Mouse (Mus musculus) brain, embryonic 14.5 days (tissue): ENCODE results near the gene Kcne2. TPM values are rescaled to one million over a fixed set of nuclear protein-coding genes. Genes with fewer than 3 reads are reported as not detected.
A peak's percentile ranks its signal among the peaks of the same experiment; 100 is the strongest.

Experiments used
- DNase-seq: peaks from one replicate; pipeline ENCODE4 v3.0.0-alpha.2; 2011; ENCODE audit warnings: low read depth
- CTCF ChIP-seq: fragments of 200-500 bp; IDR thresholded peaks from 2 replicates; pipeline ENCODE4 v1.5.1; 2012; ENCODE audit warnings: inconsistent platforms, mild to moderate bottlenecking, moderate library complexity, borderline replicate concordance; ENCODE audit not compliant: insufficient read depth, insufficient read length; ENCODE audit errors: extremely low read depth
- POLR2A ChIP-seq: fragments of 200-500 bp; IDR thresholded peaks from 2 replicates; pipeline ENCODE4 v1.6.1; 2012; ENCODE audit warnings: mild to moderate bottlenecking, inconsistent platforms, borderline replicate concordance; ENCODE audit not compliant: poor library complexity, insufficient read depth, insufficient read length, severe bottlenecking; ENCODE audit errors: extremely low read depth
- polyA plus RNA-seq: library from polyadenylated mRNA; depleted of rRNA; stranded (reverse); fragments of >200 nt; gene quantifications from 2 replicates; pipeline ENCODE4 v1.2.3, GENCODE M21; 2012

Kcne2 gene
- polyA plus RNA-seq, 1 experiment, result 25.3 TPM

DNA sequence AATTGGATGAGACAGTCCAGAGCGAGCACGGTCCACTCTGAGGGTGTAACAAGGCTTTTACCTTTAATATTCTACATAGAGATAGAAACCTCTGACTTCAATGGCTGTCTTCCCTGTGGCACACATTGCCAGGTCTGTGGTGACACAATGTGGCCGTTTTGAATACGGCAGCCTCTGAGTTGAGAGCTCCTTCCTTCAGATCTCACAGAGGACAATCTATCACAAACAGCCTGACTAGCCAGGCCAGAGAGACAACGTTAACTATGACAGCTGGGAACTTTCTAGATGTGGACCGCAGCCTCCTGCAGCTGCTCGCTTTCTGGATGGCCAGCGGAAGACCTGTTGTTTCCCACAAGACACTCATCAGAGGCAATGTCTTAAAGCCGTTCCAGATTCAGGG lies 3.4 kb upstream of the Kcne2 start:
- no peak for TF ChIP-seq POLR2A
- TF ChIP-seq CTCF, result peak; percentile 57; the same call in 1 of the 2 replicates
- peak; percentile 57 for DNase-seq

DNA sequence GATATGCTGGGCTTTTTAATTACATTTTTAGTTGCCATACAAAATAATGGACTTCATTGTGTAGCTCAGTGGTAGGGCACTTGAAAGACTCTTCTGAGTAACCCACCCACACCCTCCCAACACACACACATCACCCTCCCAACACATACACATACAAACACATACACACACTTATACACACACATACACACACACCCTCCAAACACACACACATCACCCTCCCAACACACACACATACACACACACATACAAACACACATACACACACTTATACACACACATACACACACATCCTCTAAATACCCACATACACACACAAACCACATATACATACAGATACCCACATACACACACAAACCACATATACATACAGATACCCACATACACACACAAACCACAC lies 2.1 kb upstream of the Kcne2 start:
- DNase-seq, result no peak
- no peak for TF ChIP-seq POLR2A
- TF ChIP-seq CTCF, result no peak

DNA sequence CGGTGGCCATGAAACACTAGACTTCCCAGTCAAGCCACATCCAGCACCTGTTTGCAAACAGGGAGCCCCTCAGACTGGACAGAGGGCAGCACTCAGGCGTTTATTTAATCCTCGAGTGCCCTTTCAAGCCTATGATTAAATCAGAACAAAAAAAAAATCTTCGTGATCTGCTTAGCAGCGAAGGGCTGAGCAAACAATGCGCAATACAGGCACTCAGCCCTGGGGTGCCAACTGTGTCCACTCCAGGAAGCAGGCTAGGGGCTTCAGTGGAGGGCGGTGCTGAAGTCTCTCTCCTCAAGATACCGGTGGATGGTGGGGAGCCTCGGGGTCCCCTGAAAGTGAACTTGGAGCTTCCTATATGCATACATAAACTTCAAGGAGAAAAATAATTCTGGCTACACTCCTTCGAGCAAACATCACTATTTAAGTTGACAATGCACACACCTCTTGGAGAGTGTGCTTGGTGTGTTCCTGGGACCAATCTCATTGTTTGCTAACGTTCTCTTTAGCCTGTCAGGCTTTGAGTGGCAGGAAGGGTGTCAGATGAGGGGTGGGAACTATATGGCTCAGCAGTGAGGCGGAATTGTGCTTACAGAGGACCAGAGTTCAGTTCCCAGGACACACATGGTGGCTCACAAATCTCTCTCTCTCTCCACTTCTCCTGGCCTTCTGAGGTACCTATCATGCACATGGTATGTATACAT lies 2.2 kb downstream of the Kcne2 start:
- TF ChIP-seq POLR2A, result no peak
- TF ChIP-seq CTCF, result no peak
- DNase-seq, result no peak

DNA sequence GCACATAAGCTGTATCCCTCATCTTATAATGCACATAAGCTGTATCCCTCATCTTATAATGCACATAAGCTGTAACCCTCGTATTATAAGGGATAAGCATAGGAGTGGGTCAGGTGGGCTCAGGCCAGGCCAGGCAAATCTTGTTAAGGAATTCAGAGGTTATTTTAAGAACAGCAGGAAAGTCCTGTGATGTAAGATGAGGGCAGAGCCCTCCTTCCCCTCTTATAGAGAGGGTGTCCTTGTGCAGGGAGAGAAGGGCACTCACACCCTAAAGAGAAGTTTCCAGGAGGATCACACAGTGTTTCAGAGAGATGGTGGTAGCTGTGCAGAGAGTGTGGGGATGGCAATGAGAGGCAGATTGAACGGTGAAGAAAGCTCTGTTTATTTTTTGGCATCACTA lies 3.1 kb downstream of the Kcne2 start:
- no peak for DNase-seq
- TF ChIP-seq CTCF (no peak), POLR2A (no peak)

DNA sequence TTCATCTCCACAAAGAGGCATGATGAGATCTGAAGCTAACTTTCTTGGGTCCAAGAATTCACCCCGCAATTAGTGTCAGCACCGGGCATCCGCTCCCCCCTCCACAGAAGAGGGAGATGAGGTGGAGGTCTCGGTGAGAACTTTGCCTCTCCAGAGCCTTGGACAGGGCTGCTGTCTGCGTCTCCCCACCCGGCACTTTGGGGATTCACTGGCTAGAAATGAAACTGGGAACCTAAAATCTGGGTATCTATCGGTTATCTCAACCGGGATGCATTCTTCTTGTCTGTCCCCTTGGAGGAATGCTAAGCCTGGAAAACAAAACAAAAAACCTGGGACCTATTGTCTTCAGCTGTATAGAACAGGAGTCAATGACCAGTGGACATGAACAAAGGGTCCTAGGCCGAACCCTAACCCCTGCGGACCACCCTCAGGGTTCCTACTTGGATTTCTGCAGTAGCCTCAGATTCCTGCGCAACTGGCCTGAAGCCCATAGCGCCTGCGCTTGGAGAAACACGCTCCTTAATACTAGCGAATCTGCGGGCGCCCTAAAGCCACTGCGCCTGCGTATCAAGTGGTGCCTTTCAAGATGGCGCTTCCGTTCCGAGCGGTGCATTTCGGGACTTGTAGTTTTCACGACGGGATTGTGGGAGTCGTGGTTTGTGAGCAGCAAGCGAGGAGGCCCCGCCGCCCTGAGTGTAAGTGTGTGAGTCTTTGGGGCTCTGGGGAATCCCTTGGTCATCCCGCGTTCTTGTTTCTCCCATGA lies 8.6 kb downstream of the Kcne2 start, which contains the start of gene Smim11:
TSS of gene Smim11 (plus strand) at position 638 of the 763 bp plus-strand sequence.
- TF ChIP-seq CTCF (no peak), POLR2A (peak; percentile 55; the same call in 1 of the 2 replicates)
- DNase-seq, result peak; percentile 100

DNA sequence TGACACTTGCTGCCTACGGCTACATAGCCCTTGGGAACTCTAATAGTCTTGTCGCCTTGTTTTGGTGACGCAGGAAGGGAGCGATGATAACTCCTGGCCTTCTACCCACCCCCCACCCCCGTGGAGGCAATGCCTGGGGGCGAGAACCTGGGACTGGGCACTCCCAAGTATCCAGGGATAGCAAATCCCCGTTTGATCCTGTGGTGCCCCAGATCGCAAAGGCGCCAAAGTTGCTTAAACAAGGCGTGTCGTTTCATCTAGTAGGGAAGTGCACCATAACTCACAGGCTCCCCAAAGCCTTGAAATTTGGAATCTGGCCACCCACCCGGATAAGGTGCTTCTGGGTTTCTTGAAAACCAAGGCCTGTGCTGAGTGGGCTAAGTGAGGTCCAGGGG lies 9.2 kb downstream of the Kcne2 start:
- no peak for DNase-seq
- TF ChIP-seq POLR2A, result no peak
- TF ChIP-seq CTCF, result no peak

DNA sequence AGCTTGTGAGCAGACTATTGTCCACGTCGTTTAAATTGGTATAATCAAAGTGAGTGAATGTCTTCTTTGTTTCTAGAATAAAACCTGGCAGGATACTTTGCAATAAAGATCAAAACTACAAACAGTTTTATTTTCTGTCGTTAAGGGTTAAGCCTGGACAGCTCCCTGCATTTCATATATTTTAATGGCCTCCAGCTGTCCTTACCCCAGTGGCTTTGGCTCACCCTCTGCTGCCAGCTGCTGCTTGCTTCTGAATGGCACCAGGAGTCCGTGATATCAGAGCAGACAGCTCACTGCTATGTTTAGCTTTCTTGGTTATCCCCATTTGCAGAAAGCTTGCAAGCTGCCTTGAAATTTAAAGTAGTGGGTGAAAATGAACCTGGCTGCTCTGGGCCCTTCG lies 9.8 kb downstream of the Kcne2 start:
- no peak for TF ChIP-seq POLR2A
- no peak for TF ChIP-seq CTCF
- peak; percentile 65 for DNase-seq

DNA sequence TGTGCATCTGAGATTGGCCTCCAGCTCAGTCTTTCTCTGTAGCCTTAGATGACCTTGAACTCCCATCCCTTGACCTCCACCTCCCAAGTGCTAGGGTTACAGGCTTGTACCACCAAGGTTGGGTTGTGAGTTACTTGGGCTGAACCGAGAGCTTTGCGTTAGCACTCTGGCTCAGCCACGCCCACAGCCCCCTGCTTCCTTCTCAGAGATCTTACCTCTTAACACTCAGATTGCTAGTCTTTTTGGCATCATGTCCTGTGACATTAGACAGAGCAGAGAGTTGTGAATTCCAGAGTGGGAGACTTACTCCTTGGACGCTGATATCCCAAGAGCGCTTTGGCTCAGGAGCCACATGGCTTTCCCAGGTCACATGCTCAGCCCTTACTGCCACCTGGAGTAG lies 10.3 kb downstream of the Kcne2 start:
- no peak for DNase-seq
- TF ChIP-seq POLR2A (no peak), CTCF (no peak)

DNA sequence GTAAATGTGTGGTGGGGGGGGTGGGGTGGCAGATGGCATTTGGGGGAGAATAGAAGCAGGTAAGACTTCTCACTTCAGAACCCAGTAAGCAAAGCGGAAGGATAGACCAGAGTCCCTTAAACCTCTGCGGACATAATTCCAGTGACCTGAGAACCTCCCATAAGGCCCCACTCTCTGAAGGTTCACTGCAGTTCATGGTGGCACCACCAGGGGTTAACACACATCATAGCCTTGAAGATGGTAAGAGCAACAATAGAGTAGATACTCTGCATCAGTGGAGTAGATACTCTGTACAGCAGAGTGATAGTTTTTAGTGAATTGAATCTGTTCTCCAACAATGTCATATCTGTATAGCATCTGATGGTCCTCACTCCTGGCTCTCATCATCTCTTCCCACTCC lies 13.3 kb downstream of the Kcne2 start:
- peak; percentile 18; the same call in 1 of the 2 replicates for TF ChIP-seq CTCF
- TF ChIP-seq POLR2A, result no peak
- DNase-seq, result no peak

DNA sequence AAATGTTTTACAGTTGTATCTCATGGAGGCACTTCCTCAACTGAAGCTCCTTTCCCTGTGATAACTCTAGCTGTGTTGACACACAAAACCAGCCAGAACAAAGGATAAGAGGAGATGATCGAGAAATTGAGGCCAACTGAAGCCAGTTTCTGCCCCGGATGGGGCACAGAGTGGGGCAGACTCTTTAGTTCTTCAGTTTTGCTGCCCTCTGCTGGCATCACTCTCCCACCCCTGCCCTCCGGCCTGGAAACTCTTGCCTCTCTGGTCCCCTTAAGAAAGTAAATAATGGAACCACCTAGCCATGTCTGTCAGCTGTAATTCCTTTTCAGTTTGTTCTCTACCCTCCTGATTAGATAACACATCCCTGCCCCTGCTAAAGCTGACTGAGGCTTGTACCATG lies 15.8 kb downstream of the Kcne2 start:
- no peak for TF ChIP-seq CTCF
- TF ChIP-seq POLR2A, result no peak
- no peak for DNase-seq

DNA sequence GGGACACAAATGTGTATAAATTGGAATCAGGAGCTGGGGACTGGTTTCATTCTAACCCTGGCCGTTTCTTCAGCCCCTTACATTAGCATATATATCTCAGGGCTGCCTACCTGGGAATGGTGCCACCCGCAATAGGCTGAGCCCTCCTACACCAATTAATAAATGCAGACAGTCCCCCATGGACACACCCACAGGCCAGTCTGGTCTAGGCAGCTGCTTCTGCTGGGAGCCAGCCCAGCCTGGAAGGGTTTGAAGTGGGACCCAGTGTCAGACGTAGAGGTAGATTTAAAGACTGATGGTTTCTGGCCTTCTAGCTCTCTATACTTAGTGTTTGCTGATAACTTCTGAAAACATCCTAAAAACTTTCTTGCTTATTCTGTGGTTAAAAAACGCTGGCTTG lies 16.9 kb downstream of the Kcne2 start:
- peak; percentile 54 for DNase-seq

More for the DNA sequence above, 16.9 kb downstream of the Kcne2 start:
- TF ChIP-seq POLR2A, result no peak
- TF ChIP-seq CTCF, result no peak
